Mouse (Mus musculus) CH12.LX (cell line): ENCODE measurements around the gene Gnb1l. TPM values are rescaled to one million over a fixed set of nuclear protein-coding genes. Genes with fewer than 3 reads are reported as not detected.

Source experiments
- DNase-seq: peaks from one replicate; pipeline ENCODE4 v3.0.0-alpha.2; 2013; ENCODE audit errors: extremely low read depth
- H3K27ac ChIP-seq: 2 replicates; pipeline ENCODE4 v1.5.1; 2012; ENCODE audit warnings: low read depth, mild to moderate bottlenecking, control low read depth, moderate library complexity; ENCODE audit not compliant: insufficient read depth
- H3K27me3 ChIP-seq: replicated peaks from 2 replicates; pipeline ENCODE3; 2012; ENCODE audit warnings: inconsistent platforms
- H3K36me3 ChIP-seq, 2 experiments: replicated peaks in 1 of 2; 2 replicates each; pipeline versions ENCODE3 to v1.6.1; 2012; ENCODE audit warnings: inconsistent platforms in 1 of 2, low read length in 1 of 2, mild to moderate bottlenecking in 1 of 2, mixed read lengths in 1 of 2, moderate library complexity in 1 of 2; ENCODE audit not compliant: control insufficient read depth in 1 of 2, insufficient read depth in 1 of 2
- H3K4me1 ChIP-seq, 2 experiments: 2 replicates each; pipeline ENCODE4 v1.6.1; 2012; ENCODE audit warnings: inconsistent platforms in 1 of 2, moderate library complexity in 1 of 2; ENCODE audit not compliant: insufficient read depth in 2 of 2, control insufficient read depth in 1 of 2
- H3K4me2 ChIP-seq: 2 replicates; pipeline ENCODE4 v1.6.1; 2012; ENCODE audit warnings: low read depth, mild to moderate bottlenecking, control low read depth; ENCODE audit not compliant: poor library complexity, insufficient read depth, severe bottlenecking
- H3K4me3 ChIP-seq, 3 experiments: fragments of 150-350 bp in 1 of 3; sonication (generic) in 1 of 3; replicated peaks in 1 of 3; 2 replicates each; pipeline versions ENCODE3 to v1.5.1; 2011 to 2012; ENCODE audit warnings: low read depth in 2 of 3, low read length in 2 of 3, mild to moderate bottlenecking in 2 of 3, moderate library complexity in 2 of 3, control low read depth in 1 of 3, improper control_type of control experiment in 1 of 3, inconsistent platforms in 1 of 3, mixed read lengths in 1 of 3; ENCODE audit not compliant: poor library complexity in 1 of 3
- H3K79me2 ChIP-seq: replicated peaks from 2 replicates; pipeline ENCODE4 v1.6.1; 2012; ENCODE audit warnings: mild to moderate bottlenecking, moderate library complexity; ENCODE audit not compliant: control insufficient read depth, poor library complexity, insufficient read depth, severe bottlenecking; ENCODE audit errors: extremely low read depth
- H3K9ac ChIP-seq: 2 replicates; pipeline ENCODE4 v1.6.1; 2012; ENCODE audit warnings: low read depth, mild to moderate bottlenecking, control low read depth, moderate library complexity; ENCODE audit not compliant: insufficient read depth
- H3K9me3 ChIP-seq: replicated peaks from 2 replicates; pipeline ENCODE3; 2012; ENCODE audit warnings: low read length, inconsistent platforms, mixed read lengths
- CHD1 ChIP-seq: IDR thresholded peaks from 2 replicates; pipeline ENCODE4 v1.6.1; 2012; ENCODE audit warnings: low read depth, low read length, improper control_type of control experiment, inconsistent platforms
- E2F4 ChIP-seq: IDR thresholded peaks from 2 replicates; pipeline ENCODE4 v1.6.1; 2011; ENCODE audit warnings: low read depth, low read length, improper control_type of control experiment; ENCODE audit not compliant: insufficient replicate concordance
- ELF1 ChIP-seq: IDR thresholded peaks from 2 replicates; pipeline ENCODE4 v1.6.1; 2014; ENCODE audit warnings: low read depth, mild to moderate bottlenecking, inconsistent platforms, low read length, improper control_type of control experiment
- ETS1 ChIP-seq: conservative IDR thresholded peaks from 2 replicates; pipeline ENCODE4 v1.6.1; 2012; ENCODE audit warnings: low read depth, mild to moderate bottlenecking, inconsistent platforms, low read length, improper control_type of control experiment, moderate library complexity
- GABPA ChIP-seq: IDR thresholded peaks from 2 replicates; pipeline ENCODE4 v1.6.1; 2012; ENCODE audit warnings: low read depth, low read length, improper control_type of control experiment, inconsistent platforms; ENCODE audit not compliant: insufficient replicate concordance
- IRF4 ChIP-seq: IDR thresholded peaks from 2 replicates; pipeline ENCODE4 v1.6.1; 2014; ENCODE audit warnings: low read depth, mild to moderate bottlenecking, inconsistent platforms, low read length, improper control_type of control experiment
- JUND ChIP-seq: conservative IDR thresholded peaks from 2 replicates; pipeline ENCODE4 v1.6.1; 2011; ENCODE audit warnings: low read depth, low read length, improper control_type of control experiment
- KAT2A ChIP-seq: IDR thresholded peaks from 2 replicates; pipeline ENCODE4 v1.6.1; 2012; ENCODE audit warnings: low read length, improper control_type of control experiment, inconsistent platforms; ENCODE audit not compliant: insufficient replicate concordance
- MAX ChIP-seq: IDR thresholded peaks from 2 replicates; pipeline ENCODE4 v1.6.1; 2011; ENCODE audit warnings: low read length, improper control_type of control experiment
- MAZ ChIP-seq: IDR thresholded peaks from 2 replicates; pipeline ENCODE4 v1.6.1; 2012; ENCODE audit warnings: low read depth, mild to moderate bottlenecking, inconsistent platforms, low read length, improper control_type of control experiment, moderate library complexity
- MEF2A ChIP-seq: IDR thresholded peaks from 2 replicates; pipeline ENCODE4 v1.6.1; 2014; ENCODE audit warnings: low read depth, mild to moderate bottlenecking, inconsistent platforms, low read length, improper control_type of control experiment, borderline replicate concordance
- MXI1 ChIP-seq: IDR thresholded peaks from 2 replicates; pipeline ENCODE4 v1.6.1; 2011; ENCODE audit warnings: mild to moderate bottlenecking, low read depth, low read length, improper control_type of control experiment
- MYC ChIP-seq: IDR thresholded peaks from 2 replicates; pipeline ENCODE4 v1.6.1; 2011; ENCODE audit warnings: low read depth, mild to moderate bottlenecking, improper control_type of control experiment, low read length
- PAX5 ChIP-seq: IDR thresholded peaks from 2 replicates; pipeline ENCODE4 v1.6.1; 2012; ENCODE audit warnings: low read length, inconsistent platforms, mixed read lengths
- POLR2A ChIP-seq: IDR thresholded peaks from 2 replicates; pipeline ENCODE4 v1.6.1; 2011; ENCODE audit warnings: low read depth, mild to moderate bottlenecking, improper control_type of control experiment, low read length
- RCOR1 ChIP-seq: conservative IDR thresholded peaks from 2 replicates; pipeline ENCODE4 v1.6.1; 2012; ENCODE audit warnings: low read depth, mild to moderate bottlenecking, inconsistent platforms, low read length, improper control_type of control experiment
- SIN3A ChIP-seq: IDR thresholded peaks from 2 replicates; pipeline ENCODE4 v1.6.1; 2012; ENCODE audit warnings: low read length, improper control_type of control experiment, inconsistent platforms
- SMC3 ChIP-seq: IDR thresholded peaks from 2 replicates; pipeline ENCODE4 v1.6.1; 2011; ENCODE audit warnings: low read depth, low read length, improper control_type of control experiment
- TBP ChIP-seq: conservative IDR thresholded peaks from 2 replicates; pipeline ENCODE4 v1.6.1; 2011; ENCODE audit warnings: low read depth, low read length, improper control_type of control experiment
- TCF12 ChIP-seq: IDR thresholded peaks from 2 replicates; pipeline ENCODE4 v1.6.1; 2014; ENCODE audit warnings: low read depth, mild to moderate bottlenecking, inconsistent platforms, low read length, improper control_type of control experiment
- UBTF ChIP-seq: IDR thresholded peaks from 2 replicates; pipeline ENCODE4 v1.6.1; 2012; ENCODE audit warnings: low read depth, mild to moderate bottlenecking, inconsistent platforms, low read length, improper control_type of control experiment, moderate library complexity
- ZC3H11A ChIP-seq: IDR thresholded peaks from 2 replicates; pipeline ENCODE4 v1.6.1; 2012; ENCODE audit warnings: low read depth, mild to moderate bottlenecking, inconsistent platforms, low read length, improper control_type of control experiment
- ZKSCAN1 ChIP-seq: IDR thresholded peaks from 2 replicates; pipeline ENCODE4 v1.6.1; 2012; ENCODE audit warnings: low read depth, inconsistent platforms, low read length, improper control_type of control experiment, borderline replicate concordance
- ZMIZ1 ChIP-seq: IDR thresholded peaks from 2 replicates; pipeline ENCODE4 v1.6.1; 2012; ENCODE audit warnings: low read depth, mild to moderate bottlenecking, inconsistent platforms, low read length, improper control_type of control experiment
- ZNF384 ChIP-seq: IDR thresholded peaks from 2 replicates; pipeline ENCODE4 v1.6.1; 2012; ENCODE audit warnings: low read depth, low read length, improper control_type of control experiment, inconsistent platforms
- dilution Hi-C: fragments of 300-500 bp; cut with MboI; formaldehyde crosslinking; loops from 2 replicates; pipeline ENCODE4 v1.14.3; 2020; ENCODE audit warnings: low sequenced_read_pairs; ENCODE audit not compliant: extremely low pct_unique_long_range_greater_than_20kb, extremely low pct_ligation_motif_present
- in situ Hi-C: fragments of 300-500 bp; cut with MboI; formaldehyde crosslinking; loops from 3 replicates; pipeline ENCODE4 v1.14.3; 2019; ENCODE audit warnings: low sequenced_read_pairs, low pct_ligation_motif_present, low pct_unique_long_range_greater_than_20kb, mixed read lengths
- polyA plus RNA-seq: library from polyadenylated mRNA; unstranded; fragments of >175 nt; gene quantifications from 2 replicates; pipeline ENCODE4 v1.2.1, GENCODE M21; 2012; ENCODE audit warnings: low read depth; ENCODE audit not compliant: insufficient read length
- total RNA-seq, 2 experiments: library from RNA; depleted of rRNA; stranded (reverse); fragments of 300-350 nt in 1 of 2; fragments of >200 nt in 1 of 2; gene quantifications; 2 replicates each; pipeline ENCODE4 v1.2.3; 2012 to 2014

Gene Gnb1l
- total and polyA plus RNA-seq, 3 experiments = 15.9 to 25.5 (median 21.5) TPM

- in situ Hi-C loops = no loop called here
- H3K9me3 ChIP-seq = no peaks in the 10 kb centered on the region
- TF ChIP-seq SIN3A = no peak
- TF ChIP-seq CHD1 = no peak
- no peak for TF ChIP-seq MXI1
- no peak for TF ChIP-seq ZMIZ1
- TF ChIP-seq ETS1 = no peak
- no peak for TF ChIP-seq RCOR1
- TF ChIP-seq ELF1 = no peak
- TF ChIP-seq SMC3 = no peak
- TF ChIP-seq POLR2A = no peak
- no peak for TF ChIP-seq MEF2A
- no peak for TF ChIP-seq TBP
- TF ChIP-seq IRF4 = no peak
- TF ChIP-seq MAZ = no peak
- TF ChIP-seq ZC3H11A = no peak
- no peak for TF ChIP-seq MAX
- no peak for TF ChIP-seq KAT2A
- TF ChIP-seq, all 38 proteins: peak for 0
- DNase-seq = no peak
- Histone ChIP-seq H3K4me3 (no peak overlapping the region), H3K79me2 (no peaks in the 10 kb centered on the region), H3K9ac (no peak overlapping the region), H3K27ac (no peak overlapping the region), H3K36me3 (peaks cover 19 to 95% of the 10 kb centered on the region in 2 experiments), H3K27me3 (no peaks in the 10 kb centered on the region), H3K4me1 (no peaks in the 10 kb centered on the region), H3K4me2 (no peak overlapping the region)
- dilution Hi-C loops = no loop called here
These were observed 26.1 kb upstream of the Gnb1l start for GRCm38 (mm10) chr16:18472416-18472815.

- Histone ChIP-seq H3K9ac (no peak overlapping the region), H3K27me3 (no peaks in the 10 kb centered on the region), H3K9me3 (no peaks in the 10 kb centered on the region), H3K79me2 (no peaks in the 10 kb centered on the region), H3K27ac (no peak overlapping the region), H3K4me1 (no peaks in the 10 kb centered on the region), H3K36me3 (peaks cover 25 to 96% of the 10 kb centered on the region in 2 experiments), H3K4me2 (no peak overlapping the region), H3K4me3 (no peak overlapping the region)
- dilution Hi-C loops (no loop called here), in situ Hi-C loops (no loop called here)
- TF ChIP-seq ZC3H11A (no peak), E2F4 (no peak), PAX5 (no peak), UBTF (no peak), MYC (no peak), CHD1 (no peak), ZNF384 (no peak), MAZ (no peak), ETS1 (no peak), ZMIZ1 (no peak), JUND (no peak), TCF12 (no peak), TBP (no peak), GABPA (no peak), ZKSCAN1 (no peak)
- no peak for DNase-seq
These were observed 25.5 kb upstream of the Gnb1l start for GRCm38 (mm10) chr16:18472976-18473375.
